Mouse (Mus musculus) embryonic stem cell, embryonic (primary cell): ENCODE data around the gene S100a6.

Experiments used
- CTCF ChIA-PET, 4 experiments: fragments of 300-600 bp in 2 of 4; fragments of 350-600 bp in 2 of 4; sonication (Branson Sonifier 250); formaldehyde crosslinking; loops; one replicate each; lab custom pipeline; 2022; ENCODE audit warnings: inconsistent platforms in 2 of 4; lab: Charles Lee
- POLR2A ChIA-PET, 4 experiments: fragments of 300-600 bp in 2 of 4; fragments of 350-600 bp in 2 of 4; sonication (Branson Sonifier 250); formaldehyde crosslinking; loops; one replicate each; lab custom pipeline; 2022; ENCODE audit warnings: antibody characterized with exemption in 4 of 4, inconsistent platforms in 1 of 4; lab: Charles Lee

S100a6 gene

DNA sequence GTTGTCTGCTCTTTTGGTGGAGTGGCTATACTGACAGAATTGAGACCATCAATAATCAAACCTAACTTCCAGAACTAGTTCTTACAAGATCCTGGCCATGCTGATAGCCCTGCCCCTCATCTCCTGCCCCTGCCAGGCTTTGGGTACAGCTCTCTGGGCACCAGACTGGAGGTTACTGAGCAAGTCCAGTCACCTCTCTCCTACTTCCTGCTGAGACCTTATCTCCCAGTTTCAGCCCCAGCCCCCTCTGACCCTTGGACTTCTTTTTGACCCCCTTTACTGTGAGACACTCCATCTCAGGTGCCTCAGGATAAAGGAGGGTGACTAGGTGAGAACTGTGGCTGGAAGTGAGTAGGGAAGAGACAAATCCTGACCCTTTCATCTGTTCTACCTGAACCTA, 3.6 kb upstream of the S100a6 start:
- ChIA-PET POLR2A (interaction anchor here in 1 of 4 experiments (0.7 kb wide), 1 partner anchor 59 kb away, joined by 3 read pairs; no protein-coding TSS in a partner anchor), CTCF (interaction anchor here in 1 of 4 experiments (0.7 kb wide), 1 partner anchor 15 kb away, joined by 5 read pairs; no protein-coding TSS in a partner anchor)

DNA sequence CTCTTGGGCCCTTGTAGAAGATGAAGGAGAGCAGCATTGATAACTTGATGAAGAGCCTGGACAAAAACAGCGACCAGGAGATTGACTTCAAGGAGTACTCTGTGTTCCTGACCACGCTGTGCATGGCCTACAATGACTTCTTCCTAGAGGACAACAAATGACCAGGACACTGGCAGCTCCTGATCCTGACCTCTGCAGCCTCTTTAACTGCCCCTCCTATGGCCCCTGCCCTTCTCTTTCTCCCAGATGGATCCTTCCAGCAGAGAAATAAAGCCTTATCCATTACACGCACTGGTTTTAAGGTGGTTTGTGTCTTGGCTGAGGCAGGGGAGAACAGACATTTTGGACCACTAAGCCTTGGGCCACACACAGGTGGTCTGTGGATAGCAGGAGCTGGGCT, 1.2 kb upstream of the S100a6 start:
- ChIA-PET POLR2A (interaction anchor here in 2 of 4 experiments (0.7 to 4.0 kb wide), 7 partner anchors 8 to 127 kb away, joined by 3 to 19 read pairs (median 4); partner anchors contain the start of gene S100a4 (in 1 of the 2)), CTCF (interaction anchor here in 2 of 4 experiments (0.6 to 1.5 kb wide), 5 partner anchors 25 to 120 kb away, joined by 3 to 4 read pairs (median 3); partner anchors contain the start of gene Snapin (in 1 of the 2))

DNA sequence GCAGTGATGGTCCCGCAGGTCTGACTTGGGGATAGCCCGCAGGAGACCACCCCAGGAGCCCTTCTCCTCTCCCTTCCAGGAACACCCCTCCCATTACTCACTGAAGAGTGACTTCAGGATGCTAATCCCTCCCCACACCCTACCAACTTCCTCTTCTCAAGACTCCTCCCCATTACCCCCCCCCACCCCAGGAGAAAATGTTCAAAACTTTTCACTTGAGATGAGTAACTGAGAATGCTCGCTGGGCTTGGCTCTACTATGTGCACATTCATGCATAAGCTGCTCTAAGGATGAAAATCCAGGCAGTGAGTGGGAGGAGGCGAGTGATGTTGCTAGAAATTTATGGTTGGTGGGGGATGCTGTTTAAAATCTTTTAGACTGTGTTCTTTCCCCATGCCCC, 621 bp upstream of the S100a6 start:
- POLR2A ChIA-PET, result interaction anchor here in 2 of 4 experiments (0.6 to 4.0 kb wide), 7 partner anchors 8 to 162 kb away, joined by 3 to 19 read pairs (median 4); partner anchors contain the start of genes S100a4 (in 1 of the 2) and Snapin (in 1 of the 2)
- CTCF ChIA-PET, result interaction anchor here in 3 of 4 experiments (0.6 to 4.9 kb wide), 8 partner anchors 9 to 104 kb away, joined by 3 to 44 read pairs (median 3); no protein-coding TSS in a partner anchor

DNA sequence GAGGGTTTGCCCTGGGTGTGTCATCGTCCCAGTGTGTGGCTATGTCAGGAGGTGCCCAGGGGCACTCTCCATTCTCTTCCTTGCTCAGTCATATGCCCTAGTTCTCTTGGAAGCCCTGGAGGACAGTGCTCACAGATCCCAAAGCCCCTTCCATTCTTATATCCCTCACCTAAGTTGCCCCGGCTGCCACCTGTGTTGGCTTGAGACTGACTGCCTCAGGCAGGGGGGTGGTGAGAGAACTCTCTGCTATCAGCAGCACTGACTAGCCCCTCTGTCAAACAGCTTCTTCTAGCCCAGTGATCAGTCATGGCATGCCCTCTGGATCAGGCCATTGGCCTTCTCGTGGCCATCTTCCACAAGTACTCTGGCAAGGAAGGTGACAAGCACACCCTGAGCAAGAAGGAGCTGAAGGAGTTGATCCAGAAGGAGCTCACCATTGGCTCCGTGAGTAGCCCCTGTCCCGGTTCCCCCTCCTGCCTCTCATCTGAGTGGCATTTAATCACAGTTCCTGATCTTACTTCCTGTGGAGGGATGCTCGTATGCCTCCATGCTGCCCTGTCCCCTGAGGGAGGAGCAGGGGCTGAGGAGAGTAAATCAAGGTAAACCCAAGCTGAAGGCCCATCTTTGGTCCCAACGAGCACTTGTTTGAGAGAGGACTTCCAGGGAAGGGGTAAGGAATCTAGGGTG, 922 bp downstream of the S100a6 start:
- CTCF ChIA-PET, result interaction anchor here (0.6 to 4.9 kb wide), 23 partner anchors 8 to 240 kb away, joined by 3 to 44 read pairs (median 4); partner anchors contain the start of genes S100a14 (in 1 of the 4) and Snapin (in 1 of the 4)

DNA sequence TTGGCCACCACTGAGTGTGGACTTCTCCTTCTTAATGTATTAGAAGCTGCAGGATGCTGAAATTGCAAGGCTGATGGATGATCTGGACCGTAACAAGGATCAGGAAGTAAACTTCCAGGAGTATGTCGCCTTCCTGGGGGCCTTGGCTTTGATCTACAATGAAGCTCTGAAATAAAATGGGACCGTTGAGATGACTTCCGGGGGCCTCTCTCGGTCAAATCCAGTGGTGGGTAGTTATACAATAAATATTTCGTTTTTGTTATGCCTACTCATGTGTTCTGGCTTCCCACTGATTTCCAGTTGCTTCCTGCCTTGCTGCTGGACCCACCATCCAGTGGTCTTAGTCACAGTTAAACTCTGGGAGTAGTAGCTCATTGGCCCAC, 1.5 kb downstream of the S100a6 start:
- ChIA-PET POLR2A (interaction anchor here in 2 of 4 experiments (0.6 to 4.0 kb wide), 14 partner anchors 9 to 134 kb away, joined by 3 to 19 read pairs (median 5); no protein-coding TSS in a partner anchor), CTCF (interaction anchor here (0.6 to 4.9 kb wide), 23 partner anchors 9 to 241 kb away, joined by 3 to 44 read pairs (median 4); partner anchors contain the start of genes S100a14 (in 1 of the 4) and Snapin (in 1 of the 4))

More for the DNA sequence above, 922 bp downstream of the S100a6 start:
- POLR2A ChIA-PET, result interaction anchor here in 3 of 4 experiments (0.6 to 4.0 kb wide), 13 partner anchors 9 to 108 kb away, joined by 3 to 19 read pairs (median 4); no protein-coding TSS in a partner anchor

DNA sequence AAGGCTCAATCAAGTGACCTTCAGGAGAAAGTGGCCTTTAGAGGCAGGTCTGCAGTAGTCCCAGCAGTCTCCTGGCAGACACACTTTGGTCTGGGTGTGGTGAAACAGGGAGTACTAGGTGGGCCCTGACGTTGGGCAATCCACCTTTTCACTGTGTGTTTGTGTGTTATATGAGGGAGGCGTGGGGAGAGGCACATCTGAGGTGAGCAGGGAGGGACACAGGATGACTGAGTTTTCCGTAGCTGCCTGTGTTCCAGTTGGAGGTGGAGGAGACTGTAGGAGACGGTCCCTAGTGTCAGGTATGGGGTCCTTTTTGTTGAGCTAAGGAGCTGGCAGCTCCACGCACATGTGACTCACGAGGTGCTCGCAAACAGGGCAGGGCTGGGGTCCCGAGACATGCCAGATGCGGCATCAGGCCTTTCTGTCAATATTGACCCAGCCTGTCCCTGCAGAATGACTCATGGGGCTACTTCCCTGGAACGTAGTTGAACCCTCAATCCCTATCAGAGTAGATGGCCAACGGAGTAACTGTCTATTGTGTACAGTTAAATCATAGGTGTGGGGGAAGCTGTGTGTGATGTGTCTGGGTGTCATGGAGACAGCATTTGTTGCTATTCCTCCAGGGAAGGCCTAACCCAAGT, 2.0 kb downstream of the S100a6 start:
- CTCF ChIA-PET, result interaction anchor here (0.6 to 4.9 kb wide), 25 partner anchors 9 to 241 kb away, joined by 3 to 44 read pairs (median 4); partner anchors contain the start of genes Chtop (in 1 of the 4), S100a14 (in 1 of the 4) and Snapin (in 1 of the 4)
- POLR2A ChIA-PET, result interaction anchor here in 3 of 4 experiments (0.6 to 2.9 kb wide), 17 partner anchors 10 to 135 kb away, joined by 3 to 18 read pairs (median 5); partner anchors contain the start of gene Snapin (in 2 of the 3)

DNA sequence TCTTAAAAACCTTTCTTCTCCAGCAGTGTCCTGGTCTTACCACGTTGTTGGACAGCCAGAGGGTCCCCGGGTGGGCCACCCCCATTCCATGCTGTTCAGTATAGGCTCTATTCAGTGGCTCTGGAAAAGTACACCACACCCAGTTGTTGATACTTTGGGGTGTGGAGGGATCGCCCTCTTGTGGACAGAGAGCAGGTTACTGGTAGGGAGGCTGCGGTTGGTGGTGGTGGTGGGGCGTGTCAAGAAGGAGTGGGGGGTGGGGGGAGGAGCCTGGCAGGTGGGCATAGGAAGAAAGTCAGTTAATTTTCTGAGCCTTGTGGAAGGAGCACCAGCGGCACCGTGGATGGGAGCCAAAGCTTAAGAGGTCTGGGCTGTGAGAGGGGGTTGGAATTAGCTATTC, 2.7 kb downstream of the S100a6 start:
- POLR2A ChIA-PET, result interaction anchor here (0.5 to 2.9 kb wide), 17 partner anchors 11 to 140 kb away, joined by 3 to 18 read pairs (median 5); partner anchors contain the start of genes Snapin (in 2 of the 4) and Chtop (in 1 of the 4)
- CTCF ChIA-PET, result interaction anchor here in 3 of 4 experiments (0.6 to 4.9 kb wide), 17 partner anchors 8 to 242 kb away, joined by 3 to 44 read pairs (median 4); partner anchors contain the start of gene Chtop (in 1 of the 3)

DNA sequence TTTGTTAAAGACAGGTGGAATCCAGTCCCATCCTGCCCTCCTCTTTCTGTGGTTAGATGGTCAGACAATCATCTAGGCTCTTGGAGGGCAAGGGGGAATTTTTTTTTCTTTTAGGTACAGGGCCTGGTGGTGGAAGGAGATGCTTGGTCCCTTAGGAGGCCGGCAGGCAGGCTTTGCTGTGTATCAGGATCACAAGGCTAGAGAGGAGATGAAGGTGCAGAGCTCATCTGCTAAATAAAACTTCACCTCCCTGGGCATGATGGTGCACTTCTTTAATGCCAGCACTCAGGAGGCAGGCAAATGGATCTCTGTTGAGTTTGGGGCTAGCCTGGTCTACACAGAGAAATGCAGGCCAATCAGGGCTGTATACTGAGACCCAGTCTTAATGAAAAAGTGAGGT, 3.2 kb downstream of the S100a6 start:
- POLR2A ChIA-PET, result interaction anchor here (0.5 to 1.7 kb wide), 9 partner anchors 29 to 141 kb away, joined by 3 to 7 read pairs (median 5); partner anchors contain the start of genes Snapin (in 2 of the 4) and Chtop (in 1 of the 4)
- CTCF ChIA-PET, result interaction anchor here in 3 of 4 experiments (0.6 to 4.9 kb wide), 6 partner anchors 12 to 242 kb away, joined by 3 to 44 read pairs (median 4); no protein-coding TSS in a partner anchor

DNA sequence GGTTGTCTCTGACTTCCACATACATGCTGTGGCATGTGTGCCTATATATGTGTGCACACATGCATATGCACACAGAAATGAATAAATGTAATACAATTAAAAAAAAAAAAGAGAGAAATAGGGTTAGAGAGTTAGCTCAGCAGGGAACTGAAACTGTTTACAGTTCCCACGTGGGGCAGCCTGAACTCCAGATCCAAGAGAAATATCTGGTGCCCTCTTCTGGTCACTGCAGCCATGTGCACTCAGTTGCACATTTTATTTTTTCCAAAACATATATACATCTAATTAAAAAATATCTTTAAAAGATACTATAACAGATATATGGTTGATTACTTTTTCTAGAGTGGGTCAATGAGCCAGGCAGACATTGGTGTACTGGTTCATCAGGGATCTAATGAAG, 4.9 kb downstream of the S100a6 start:
- ChIA-PET CTCF (interaction anchor here in 3 of 4 experiments (0.6 to 2.2 kb wide), 10 partner anchors 10 to 205 kb away, joined by 3 to 18 read pairs (median 4); partner anchors contain the start of gene Snapin (in 1 of the 3)), POLR2A (interaction anchor here in 2 of 4 experiments (0.6 to 1.3 kb wide), 4 partner anchors 32 to 171 kb away, joined by 3 to 5 read pairs (median 3); partner anchors contain the start of gene Snapin (in 1 of the 2))

DNA sequence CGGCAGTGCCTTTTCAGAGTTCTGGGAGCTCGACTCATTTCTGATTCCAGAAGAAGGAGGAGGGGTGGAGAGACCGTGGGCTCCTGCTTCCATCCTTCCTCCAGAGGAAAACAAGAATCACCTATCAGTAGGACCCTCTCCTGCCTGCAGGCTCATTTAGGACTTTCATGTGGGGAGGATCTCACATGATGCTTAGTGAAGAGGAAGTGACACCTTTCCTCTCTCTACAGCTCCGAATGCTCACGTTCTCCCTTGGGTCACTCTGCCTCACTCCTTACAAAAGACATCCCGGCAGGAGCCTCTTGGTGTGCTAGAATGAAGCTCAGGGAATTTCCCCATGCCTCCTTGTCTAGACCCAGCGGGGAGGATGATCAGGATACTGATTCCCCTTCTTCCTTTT, 8.9 kb downstream of the S100a6 start:
- ChIA-PET CTCF (interaction anchor here (0.6 to 1.6 kb wide), 9 partner anchors 9 to 248 kb away, joined by 3 to 5 read pairs (median 3); no protein-coding TSS in a partner anchor), POLR2A (interaction anchor here in 3 of 4 experiments (0.5 to 1.1 kb wide), 7 partner anchors 17 to 113 kb away, joined by 3 to 12 read pairs (median 3); partner anchors contain the start of gene Chtop (in 1 of the 3))

DNA sequence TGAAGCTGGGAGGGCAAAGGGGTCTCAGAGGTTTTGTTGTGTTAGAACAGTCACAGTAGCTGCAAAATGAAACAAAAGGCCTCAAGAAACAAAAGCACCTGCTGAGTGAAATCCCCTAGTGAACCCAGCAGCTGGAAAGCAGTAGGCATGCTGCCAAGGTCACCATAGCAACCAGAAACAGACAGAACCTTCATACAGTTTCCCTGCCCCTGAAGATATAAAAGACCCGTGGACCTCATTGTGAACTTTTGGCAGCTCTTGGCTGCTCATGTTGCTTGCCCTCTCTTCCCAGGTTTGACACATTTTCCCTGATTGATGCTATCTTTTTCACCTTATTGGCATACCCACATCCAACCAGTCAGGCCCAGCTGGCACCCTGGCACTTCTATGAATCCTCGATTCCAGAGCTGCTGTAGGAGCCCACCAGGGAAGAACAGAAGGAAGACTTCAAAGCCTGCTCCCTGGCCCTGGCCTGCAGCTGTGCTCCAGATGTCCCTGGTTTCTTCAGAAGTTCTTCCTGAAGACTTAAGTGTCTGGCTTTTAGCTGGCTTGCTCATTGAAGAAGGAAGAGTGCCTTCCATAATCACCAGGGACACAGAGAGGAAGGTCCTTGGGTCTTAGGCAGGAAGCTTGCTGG, 10.9 kb downstream of the S100a6 start:
- ChIA-PET CTCF (interaction anchor here (0.6 to 1.3 kb wide), 6 partner anchors 9 to 86 kb away, joined by 3 to 6 read pairs (median 3); partner anchors contain the start of gene S100a6 (in 1 of the 4)), POLR2A (interaction anchor here in 2 of 4 experiments (1.1 to 1.3 kb wide), 3 partner anchors 10 to 110 kb away, joined by 3 to 4 read pairs (median 4); no protein-coding TSS in a partner anchor)

DNA sequence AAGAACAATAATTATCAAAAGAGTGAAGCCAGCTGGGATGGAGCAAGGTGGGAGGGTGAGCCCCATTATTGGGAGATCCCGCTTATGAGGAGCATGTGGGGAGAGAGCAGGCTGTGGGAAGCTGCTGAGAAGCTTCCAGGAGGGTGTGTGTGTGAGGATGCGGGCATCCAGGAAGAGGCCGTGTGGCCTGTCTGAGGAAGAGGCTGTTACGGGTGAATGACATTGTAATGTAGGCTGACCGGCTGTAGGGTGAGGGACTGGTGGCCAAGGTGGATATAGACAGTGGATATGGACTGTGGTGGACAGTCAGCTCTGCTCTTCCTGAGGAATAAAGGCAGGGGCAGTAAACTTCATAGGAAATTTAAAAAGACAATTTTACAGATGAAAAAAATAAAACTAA, 12.8 kb downstream of the S100a6 start:
- ChIA-PET POLR2A (interaction anchor here in 1 of 4 experiments (1.0 kb wide), 1 partner anchor 38 kb away, joined by 3 read pairs; no protein-coding TSS in a partner anchor), CTCF (interaction anchor here in 1 of 4 experiments (1.1 kb wide), 1 partner anchor 14 kb away, joined by 4 read pairs; no protein-coding TSS in a partner anchor)

DNA sequence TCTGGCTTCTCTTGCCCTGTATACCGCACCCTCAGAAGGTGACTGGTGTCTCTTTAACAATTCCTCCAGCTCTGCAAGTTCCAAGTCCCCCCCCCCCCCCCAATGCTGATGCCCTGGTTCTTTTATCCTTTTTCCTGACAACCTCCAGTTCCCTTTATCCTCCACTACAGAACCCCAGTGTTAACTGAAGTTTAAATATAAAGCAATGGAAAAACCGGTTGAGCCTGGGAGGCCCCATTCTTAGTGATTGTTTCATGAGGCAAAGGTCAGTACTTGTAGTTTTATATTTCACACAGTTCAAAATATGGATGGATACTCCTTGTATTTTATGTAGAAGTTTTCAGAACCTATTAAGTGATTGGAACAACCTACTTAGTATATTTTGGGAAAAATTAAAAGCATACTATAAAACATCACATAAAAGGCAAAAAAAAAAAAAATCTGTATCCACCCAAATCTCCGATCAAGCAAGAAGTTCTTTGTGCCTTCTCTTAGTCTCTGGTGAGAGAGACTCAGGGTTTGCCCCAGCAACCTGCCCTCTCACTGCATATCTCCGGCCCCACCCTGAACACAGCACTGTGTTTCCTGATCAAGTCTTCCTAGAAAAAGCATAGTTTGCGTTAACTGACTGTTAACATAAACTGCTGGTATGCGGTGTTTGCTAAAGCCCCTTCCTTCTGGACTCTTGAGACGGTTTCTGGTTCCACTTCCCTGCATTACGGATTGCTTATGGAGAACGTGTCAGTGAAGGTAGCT, 13.8 kb downstream of the S100a6 start:
- POLR2A ChIA-PET, result no interaction called here
- CTCF ChIA-PET, result interaction anchor here in 1 of 4 experiments (1.1 to 4.1 kb wide), 3 partner anchors 13 to 40 kb away, joined by 4 to 14 read pairs (median 9); no protein-coding TSS in a partner anchor

DNA sequence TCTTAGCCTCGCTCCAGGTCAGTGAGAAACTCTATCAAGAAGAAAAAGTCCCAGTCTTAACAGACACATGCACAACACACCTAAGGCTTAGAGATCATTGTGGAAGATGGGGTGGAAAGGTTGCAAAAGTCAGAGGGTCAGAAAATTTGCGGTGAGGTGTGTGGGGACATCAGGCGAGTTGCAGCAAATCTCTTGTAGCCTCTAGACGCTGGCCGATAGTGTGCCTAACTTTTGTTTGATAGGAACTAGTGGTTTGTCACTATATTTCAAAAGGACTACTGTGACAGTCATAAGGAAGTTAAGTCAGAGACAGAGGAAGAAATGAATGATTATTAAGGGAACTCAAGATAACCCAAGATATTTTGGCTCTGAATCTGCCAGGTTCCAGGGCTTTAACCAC, 14.7 kb downstream of the S100a6 start:
- CTCF ChIA-PET, result interaction anchor here (0.5 to 4.1 kb wide), 18 partner anchors 9 to 1171 kb away, joined by 3 to 14 read pairs (median 4); partner anchors contain the start of gene S100a6 (in 1 of the 4)
- POLR2A ChIA-PET, result interaction anchor here in 3 of 4 experiments (0.6 to 1.1 kb wide), 3 partner anchors 27 to 152 kb away, joined by 3 to 6 read pairs (median 4); partner anchors contain the start of gene Ilf2 (in 1 of the 3)

DNA sequence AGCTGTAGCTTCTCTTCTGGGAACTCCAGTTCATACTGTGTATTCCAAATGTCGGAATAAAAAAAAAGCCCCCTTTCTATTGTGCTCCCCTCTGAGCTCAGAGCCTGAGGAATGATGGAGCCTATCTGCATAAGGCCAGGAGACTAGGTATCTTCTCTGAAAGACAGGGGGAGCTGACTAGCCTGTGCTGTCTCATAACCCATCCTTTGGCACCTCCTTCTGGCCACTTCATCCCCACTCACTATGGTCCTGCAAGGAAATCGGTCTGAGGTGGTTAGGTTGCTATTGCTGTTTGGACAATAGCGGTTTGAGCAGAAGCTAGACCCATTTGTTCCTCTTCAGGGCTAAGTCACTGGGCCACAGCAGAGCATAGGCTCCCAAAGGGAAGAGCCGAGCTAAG, 15.1 kb downstream of the S100a6 start:
- CTCF ChIA-PET, result interaction anchor here (0.5 to 4.1 kb wide), 21 partner anchors 9 to 1172 kb away, joined by 3 to 14 read pairs (median 4); partner anchors contain the start of gene S100a6 (in 1 of the 4)

More for the DNA sequence above, 15.1 kb downstream of the S100a6 start:
- POLR2A ChIA-PET, result interaction anchor here in 3 of 4 experiments (0.6 to 1.1 kb wide), 3 partner anchors 28 to 152 kb away, joined by 3 to 6 read pairs (median 4); partner anchors contain the start of gene Ilf2 (in 1 of the 3)
